Mouse (Mus musculus): ENCODE data around the gene Ankle1.
A peak's percentile ranks its signal among the peaks of the same experiment; 100 is the strongest.

The Ankle1 gene

GRCm38 (mm10) chr8:71381971-71382961, 23.5 kb upstream of the Ankle1 start:
- DNase-seq = peak; percentile 89

GRCm38 (mm10) chr8:71383396-71383795, 22.4 kb upstream of the Ankle1 start:
- no peak for DNase-seq

- no peak for DNase-seq
Observed at GRCm38 (mm10) chr8:71383860-71384259, 21.9 kb upstream of the Ankle1 start.

GRCm38 (mm10) chr8:71385212-71385835, 20.5 kb upstream of the Ankle1 start:
- no peak for DNase-seq

- no peak for DNase-seq
Observed at GRCm38 (mm10) chr8:71388267-71388666, 17.5 kb upstream of the Ankle1 start.

GRCm38 (mm10) chr8:71391696-71392095, 14.1 kb upstream of the Ankle1 start:
- no peak for DNase-seq

GRCm38 (mm10) chr8:71392391-71392790, 13.4 kb upstream of the Ankle1 start:
- no peak for DNase-seq

GRCm38 (mm10) chr8:71392871-71393270, 12.9 kb upstream of the Ankle1 start:
- DNase-seq = no peak

GRCm38 (mm10) chr8:71394481-71394880, 11.3 kb upstream of the Ankle1 start:
- no peak for DNase-seq

- DNase-seq = no peak
Observed at GRCm38 (mm10) chr8:71395071-71395470, 10.7 kb upstream of the Ankle1 start.

- no peak for DNase-seq
Observed at GRCm38 (mm10) chr8:71395629-71396028, 10.2 kb upstream of the Ankle1 start, which contains the start of gene Ushbp1. Gene Ushbp1 (minus strand): TSS chr8:71395802.

GRCm38 (mm10) chr8:71396639-71397305, 9.0 kb upstream of the Ankle1 start, which contains the start of gene Babam1:
Gene Babam1 (plus strand): TSS chr8:71396861.
- DNase-seq = peak; percentile 97

GRCm38 (mm10) chr8:71397701-71398100, 8.1 kb upstream of the Ankle1 start:
- no peak for DNase-seq

GRCm38 (mm10) chr8:71400826-71401225, 5.0 kb upstream of the Ankle1 start:
- no peak for DNase-seq

- DNase-seq = no peak
Observed at GRCm38 (mm10) chr8:71401454-71401853, 4.4 kb upstream of the Ankle1 start.

- no peak for DNase-seq
Observed at GRCm38 (mm10) chr8:71402446-71402964, 3.3 kb upstream of the Ankle1 start.

- DNase-seq = no peak
Observed at GRCm38 (mm10) chr8:71403107-71403885, 2.5 kb upstream of the Ankle1 start.

- DNase-seq = no peak
Observed at GRCm38 (mm10) chr8:71404011-71404410, 1.8 kb upstream of the Ankle1 start.

GRCm38 (mm10) chr8:71404951-71405351, 859 bp upstream of the Ankle1 start:
- no peak for DNase-seq

- no peak for DNase-seq
Observed at GRCm38 (mm10) chr8:71406099-71407015, 547 bp downstream of the Ankle1 start.

GRCm38 (mm10) chr8:71407441-71407840, 1.6 kb downstream of the Ankle1 start:
- DNase-seq = no peak
